Mouse (Mus musculus): Measurements from ENCODE around the gene Tmem253.

DNA sequence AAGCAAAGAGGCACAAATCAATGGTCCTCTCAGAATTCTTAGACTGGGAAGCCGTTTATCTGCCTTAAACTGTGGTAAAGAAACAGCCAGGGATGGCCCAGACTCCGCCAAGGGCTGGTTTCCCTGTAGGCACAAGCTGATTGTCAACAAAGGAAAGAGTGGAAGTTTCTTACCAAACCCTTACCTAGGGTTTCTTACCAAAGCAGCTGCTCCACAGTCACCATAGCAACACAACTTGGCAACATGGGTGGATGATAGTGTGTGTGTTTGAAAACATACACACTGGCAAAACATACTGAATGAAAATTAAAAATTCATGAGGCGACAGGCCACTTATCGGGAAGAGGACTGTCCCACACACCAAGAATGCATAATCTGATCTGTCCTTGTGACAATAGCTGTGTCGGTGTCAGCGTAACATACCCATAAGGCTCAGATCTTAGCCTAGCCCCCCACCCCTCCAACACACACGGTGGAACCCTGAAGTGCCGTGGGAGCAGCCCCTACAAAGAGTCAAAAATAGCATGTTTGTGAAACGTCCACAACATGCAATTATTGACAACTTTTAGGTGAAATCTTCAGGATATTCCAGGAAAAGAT lies 30.6 kb downstream of the Tmem253 start:
- TF ChIP-seq CTCF (IDR thresholded peaks at IDR 0.05): no peak
- TF ChIP-seq EP300 (IDR thresholded peaks at IDR 0.05): no peak
